Mouse (Mus musculus): Measurements from ENCODE around the gene Arid4b.

DNA sequence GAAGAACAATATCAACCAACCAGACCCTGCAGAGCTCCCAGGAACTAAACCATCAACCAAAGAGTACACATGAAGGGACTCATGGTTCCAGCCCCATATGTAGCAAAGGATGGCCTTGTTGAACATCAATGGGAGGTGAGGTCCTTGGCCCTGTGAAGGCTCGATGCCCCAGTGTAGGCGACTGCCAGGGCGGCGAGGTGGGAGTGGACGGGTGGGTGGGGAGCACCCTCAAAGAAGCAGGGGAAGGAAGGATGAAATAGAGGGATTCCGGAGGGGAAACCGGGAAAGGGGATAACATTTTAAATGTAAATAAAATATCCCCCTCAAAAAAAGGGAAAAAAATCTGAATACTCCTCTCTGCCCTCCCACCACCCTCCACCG is 24.1 kb upstream of the Arid4b start:
- TF ChIP-seq SRF (IDR thresholded peaks at IDR 0.05; ENCODE audit: control insufficient read depth, insufficient read length, low read depth) = no peak
- TF ChIP-seq POLR2A (IDR thresholded peaks at IDR 0.05; ENCODE audit: insufficient read length, low read depth) = no peak
- no peak for TF ChIP-seq TCF3 (IDR thresholded peaks at IDR 0.05; ENCODE audit: insufficient read length, low read depth)
- no peak for TF ChIP-seq USF1 (IDR thresholded peaks at IDR 0.05; ENCODE audit: low read depth)
- TF ChIP-seq CEBPB (IDR thresholded peaks at IDR 0.05; ENCODE audit: insufficient read depth, poor library complexity, severe bottlenecking) = no peak
- TF ChIP-seq MYOD1 (IDR thresholded peaks at IDR 0.05; ENCODE audit: control insufficient read depth in 1 of 3, insufficient read length in 2 of 3, low read depth in 2 of 3) = no peak
- no peak for TF ChIP-seq POLR2AphosphoS2 (IDR thresholded peaks at IDR 0.05; ENCODE audit: insufficient read length, low read depth)
- no peak for TF ChIP-seq E2F4 (IDR thresholded peaks at IDR 0.05; ENCODE audit: insufficient read depth)
- no peak for TF ChIP-seq MYOG (IDR thresholded peaks at IDR 0.05; ENCODE audit: control insufficient read depth in 1 of 3, insufficient read depth in 1 of 3, insufficient read length in 2 of 3, low read depth in 2 of 3)
- TF ChIP-seq REST (IDR thresholded peaks at IDR 0.05; ENCODE audit: insufficient read depth, insufficient read length) = no peak
- TF ChIP-seq MAX (IDR thresholded peaks at IDR 0.05; ENCODE audit: low read depth) = no peak

Measured in myocyte (in vitro differentiated cells).